Mouse (Mus musculus): ENCODE results near the gene Tm4sf1. TPM values are rescaled to one million over a fixed set of nuclear protein-coding genes. Genes with fewer than 3 reads are reported as not detected.

The Tm4sf1 gene
- polyA plus RNA-seq, 1 experiment: not detected

GRCm38 (mm10) chr3:57292826-57293225 lies 9.0 kb downstream of the Tm4sf1 start:
- Histone ChIP-seq H3K4me3 (replicated peaks) (no peak overlapping the region), H3K36me3 (replicated peaks; ENCODE audit: low read length) (no peaks in the 10 kb centered on the region), H3K27me3 (replicated peaks) (no peaks in the 10 kb centered on the region), H3K4me1 (peaks cover 3% of the 10 kb centered on the region; the same call in 1 of the 2 replicates), H3K9me3 (peaks cover 10% of the 10 kb centered on the region; the same call in 1 of the 2 replicates)
- TF ChIP-seq FLI1 (IDR thresholded peaks at IDR 0.05; ENCODE audit: low read length): no peak
- no peak for TF ChIP-seq GATA1 (IDR thresholded peaks at IDR 0.05; ENCODE audit: borderline replicate concordance, low read length)

- Histone ChIP-seq H3K4me3 (replicated peaks) (no peak overlapping the region), H3K9me3 (peaks cover 5% of the 10 kb centered on the region; the same call in 1 of the 2 replicates), H3K4me1 (peaks cover 3% of the 10 kb centered on the region; the same call in 1 of the 2 replicates), H3K27me3 (replicated peaks) (no peaks in the 10 kb centered on the region), H3K36me3 (replicated peaks; ENCODE audit: low read length) (no peaks in the 10 kb centered on the region)
- no peak for TF ChIP-seq FLI1 (IDR thresholded peaks at IDR 0.05; ENCODE audit: low read length)
- no peak for TF ChIP-seq GATA1 (IDR thresholded peaks at IDR 0.05; ENCODE audit: borderline replicate concordance, low read length)
Measured at GRCm38 (mm10) chr3:57288944-57289491, 12.8 kb downstream of the Tm4sf1 start.

- Histone ChIP-seq H3K27me3 (replicated peaks) (no peaks in the 10 kb centered on the region), H3K4me3 (replicated peaks) (no peak overlapping the region), H3K36me3 (replicated peaks; ENCODE audit: low read length) (no peaks in the 10 kb centered on the region), H3K4me1 (peaks cover 3% of the 10 kb centered on the region; the same call in 1 of the 2 replicates), H3K9me3 (peaks cover 7% of the 10 kb centered on the region; the same call in 1 of the 2 replicates)
- TF ChIP-seq FLI1 (IDR thresholded peaks at IDR 0.05; ENCODE audit: low read length) (no peak), GATA1 (IDR thresholded peaks at IDR 0.05; ENCODE audit: borderline replicate concordance, low read length) (no peak)
Measured at GRCm38 (mm10) chr3:57287854-57288720, 13.7 kb downstream of the Tm4sf1 start.

- no peak overlapping the region for H3K4me3 ChIP-seq (replicated peaks)
- H3K27me3 ChIP-seq (replicated peaks): no peaks in the 10 kb centered on the region
- TF ChIP-seq FLI1 (IDR thresholded peaks at IDR 0.05; ENCODE audit: low read length): no peak
- no peak for TF ChIP-seq GATA1 (IDR thresholded peaks at IDR 0.05; ENCODE audit: borderline replicate concordance, low read length)
- no peaks in the 10 kb centered on the region for H3K36me3 ChIP-seq (replicated peaks; ENCODE audit: low read length)
- H3K9me3 ChIP-seq: 0 out of 2 replicates have a peak, but pooled peaks cover 4% of the 10 kb centered on the region
- peaks cover 3% of the 10 kb centered on the region; the same call in 1 of the 2 replicates for H3K4me1 ChIP-seq
Measured at GRCm38 (mm10) chr3:57287438-57287837, 14.3 kb downstream of the Tm4sf1 start.

GRCm38 (mm10) chr3:57278225-57278624 lies 23.6 kb downstream of the Tm4sf1 start:
- no peaks in the 10 kb centered on the region for H3K36me3 ChIP-seq (replicated peaks; ENCODE audit: low read length)
- no peaks in the 10 kb centered on the region for H3K4me1 ChIP-seq
- H3K9me3 ChIP-seq: 0 out of 2 replicates have a peak, but pooled peaks cover 4% of the 10 kb centered on the region
- no peak for TF ChIP-seq GATA1 (IDR thresholded peaks at IDR 0.05; ENCODE audit: borderline replicate concordance, low read length)
- no peak for TF ChIP-seq FLI1 (IDR thresholded peaks at IDR 0.05; ENCODE audit: low read length)
- H3K27me3 ChIP-seq (replicated peaks): no peaks in the 10 kb centered on the region
- H3K4me3 ChIP-seq (replicated peaks): no peak overlapping the region

- Histone ChIP-seq H3K36me3 (replicated peaks; ENCODE audit: low read length) (no peaks in the 10 kb centered on the region), H3K4me1 (no peaks in the 10 kb centered on the region), H3K27me3 (replicated peaks) (no peaks in the 10 kb centered on the region), H3K4me3 (replicated peaks) (no peak overlapping the region), H3K9me3 (no peaks in the 10 kb centered on the region)
- TF ChIP-seq FLI1 (IDR thresholded peaks at IDR 0.05; ENCODE audit: low read length) (no peak), GATA1 (IDR thresholded peaks at IDR 0.05; ENCODE audit: borderline replicate concordance, low read length) (no peak)
Measured at GRCm38 (mm10) chr3:57277453-57277852, 24.3 kb downstream of the Tm4sf1 start.

- Histone ChIP-seq H3K4me3 (replicated peaks) (no peak overlapping the region), H3K27me3 (replicated peaks) (no peaks in the 10 kb centered on the region), H3K4me1 (no peaks in the 10 kb centered on the region), H3K9me3 (no peaks in the 10 kb centered on the region), H3K36me3 (replicated peaks; ENCODE audit: low read length) (no peaks in the 10 kb centered on the region)
- TF ChIP-seq GATA1 (IDR thresholded peaks at IDR 0.05; ENCODE audit: borderline replicate concordance, low read length) (no peak), FLI1 (IDR thresholded peaks at IDR 0.05; ENCODE audit: low read length) (no peak)
Measured at GRCm38 (mm10) chr3:57276821-57277220, 25.0 kb downstream of the Tm4sf1 start.

- H3K4me1 ChIP-seq: no peaks in the 10 kb centered on the region
- no peak overlapping the region for H3K4me3 ChIP-seq (replicated peaks)
- no peaks in the 10 kb centered on the region for H3K36me3 ChIP-seq (replicated peaks; ENCODE audit: low read length)
- TF ChIP-seq FLI1 (IDR thresholded peaks at IDR 0.05; ENCODE audit: low read length): no peak
- TF ChIP-seq GATA1 (IDR thresholded peaks at IDR 0.05; ENCODE audit: borderline replicate concordance, low read length): no peak
- no peaks in the 10 kb centered on the region for H3K9me3 ChIP-seq
- no peaks in the 10 kb centered on the region for H3K27me3 ChIP-seq (replicated peaks)
Measured at GRCm38 (mm10) chr3:57268994-57269393, 32.8 kb downstream of the Tm4sf1 start.

- no peak for TF ChIP-seq GATA1 (IDR thresholded peaks at IDR 0.05; ENCODE audit: borderline replicate concordance, low read length)
- TF ChIP-seq FLI1 (IDR thresholded peaks at IDR 0.05; ENCODE audit: low read length): no peak
- no peak overlapping the region for H3K4me3 ChIP-seq (replicated peaks)
- no peaks in the 10 kb centered on the region for H3K4me1 ChIP-seq
- H3K27me3 ChIP-seq (replicated peaks): no peaks in the 10 kb centered on the region
- H3K36me3 ChIP-seq (replicated peaks; ENCODE audit: low read length): no peaks in the 10 kb centered on the region
- H3K9me3 ChIP-seq: no peaks in the 10 kb centered on the region
Measured at GRCm38 (mm10) chr3:57267559-57268173, 34.1 kb downstream of the Tm4sf1 start.
